Mouse (Mus musculus) stomach, embryonic 15.5 days (tissue): ENCODE measurements around the gene Arhgef28. TPM values are rescaled to one million over a fixed set of nuclear protein-coding genes. Genes with fewer than 3 reads are reported as not detected.

Experiments used
- ATAC-seq: fragments of 200-750 bp; cut with Nextera tagmentation; 2 replicates; pipeline ENCODE4 v1.8.0; 2017; ENCODE audit warnings: low read depth, moderate number of reproducible peaks, moderate TSS enrichment; ENCODE audit not compliant: insufficient read depth, low FRiP score
- H3K27ac ChIP-seq: fragments of 300-500 bp; sonication (generic); 2 replicates; pipeline ENCODE4 v1.5.1; 2015; ENCODE audit warnings: mild to moderate bottlenecking, inconsistent platforms
- H3K27me3 ChIP-seq: fragments of 300-500 bp; sonication (generic); replicated peaks from 2 replicates; pipeline ENCODE4 v1.6.1; 2015; ENCODE audit warnings: inconsistent platforms
- H3K36me3 ChIP-seq: fragments of 300-500 bp; sonication (generic); 2 replicates; pipeline ENCODE4 v1.6.1; 2015; ENCODE audit warnings: inconsistent platforms
- H3K4me1 ChIP-seq: fragments of 300-500 bp; sonication (generic); 2 replicates; pipeline ENCODE4 v1.6.1; 2015; ENCODE audit warnings: inconsistent platforms
- H3K4me2 ChIP-seq: fragments of 300-500 bp; sonication (generic); 2 replicates; pipeline ENCODE4 v1.6.1; 2015; ENCODE audit warnings: mild to moderate bottlenecking, inconsistent platforms
- H3K4me3 ChIP-seq: fragments of 300-500 bp; sonication (generic); replicated peaks from 2 replicates; pipeline ENCODE4 v1.5.1; 2015; ENCODE audit warnings: inconsistent platforms
- H3K9ac ChIP-seq: fragments of 300-500 bp; sonication (generic); 2 replicates; pipeline ENCODE4 v1.6.1; 2015; ENCODE audit warnings: inconsistent platforms
- H3K9me3 ChIP-seq: fragments of 300-500 bp; sonication (generic); 2 replicates; pipeline ENCODE4 v1.6.1; 2016; ENCODE audit warnings: inconsistent platforms
- WGBS: fragments of 180-500 bp; shearing (Covaris S2); methylation state at CpG from one replicate; pipeline ENCODE4 v1.1.7; 2015; 5-methylcytosine and 5-hydroxymethylcytosine counted together
- polyA plus RNA-seq: library from polyadenylated mRNA; unstranded; fragments of >200 nt; fragmentation: Nextera tagmentation; extraction: Ambion mirVana; gene quantifications from 2 replicates; pipeline ENCODE4 v1.2.1, GENCODE M21; 2015

The Arhgef28 gene
- polyA plus RNA-seq, 1 experiment from 2014 or later, result 23.7 TPM

- WGBS, result 80% methylated on average over 5 of the region's 5 CpGs
Observed at GRCm38 (mm10) chr13:98005611-98006218, 200.5 kb downstream of the Arhgef28 start.

GRCm38 (mm10) chr13:98004647-98005414 lies 201.4 kb downstream of the Arhgef28 start:
- Histone ChIP-seq H3K27me3 (no peaks in the 10 kb centered on the region), H3K4me1 (peaks cover 12% of the 10 kb centered on the region), H3K9ac (no peak overlapping the region), H3K9me3 (no peaks in the 10 kb centered on the region), H3K36me3 (no peaks in the 10 kb centered on the region), H3K4me2 (no peak overlapping the region), H3K27ac (no peak overlapping the region), H3K4me3 (no peak overlapping the region)
- 39% methylated on average over 2 of the region's 2 CpGs for WGBS
- ATAC-seq, result no peak

More at GRCm38 (mm10) chr13:98005611-98006218, 200.5 kb downstream of the Arhgef28 start:
- Histone ChIP-seq H3K27me3 (no peaks in the 10 kb centered on the region), H3K4me3 (no peak overlapping the region), H3K9ac (no peak overlapping the region), H3K4me1 (peaks cover 12% of the 10 kb centered on the region), H3K4me2 (no peak overlapping the region), H3K9me3 (no peaks in the 10 kb centered on the region), H3K27ac (no peak overlapping the region), H3K36me3 (no peaks in the 10 kb centered on the region)
- ATAC-seq, result no peak

DNA sequence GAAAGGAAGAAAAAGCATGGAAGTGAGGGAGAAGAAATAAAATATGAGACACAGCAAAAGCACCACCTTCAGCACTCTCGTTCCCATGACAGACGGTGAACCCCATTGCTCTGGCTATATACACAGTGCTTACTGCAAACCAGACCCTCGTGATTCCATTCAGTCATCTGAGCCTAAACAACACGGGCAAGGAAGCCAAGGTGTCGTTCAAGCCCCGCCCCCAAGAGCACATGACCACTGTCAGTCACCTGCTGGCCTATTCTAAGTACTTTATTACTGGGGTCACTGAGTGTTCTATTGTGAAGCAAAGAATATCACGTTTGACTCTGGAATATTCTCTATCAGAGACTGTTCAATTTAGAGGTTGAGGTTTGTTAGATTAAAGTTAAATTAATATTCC lies 202.5 kb downstream of the Arhgef28 start:
- peaks cover 12% of the 10 kb centered on the region for H3K4me1 ChIP-seq
- H3K9me3 ChIP-seq, result no peaks in the 10 kb centered on the region
- no peak for ATAC-seq
- H3K36me3 ChIP-seq, result no peaks in the 10 kb centered on the region
- H3K4me2 ChIP-seq, result no peak overlapping the region
- H3K4me3 ChIP-seq, result no peak overlapping the region
- H3K9ac ChIP-seq, result no peak overlapping the region
- no peaks in the 10 kb centered on the region for H3K27me3 ChIP-seq
- 42% methylated on average over 7 of the region's 7 CpGs for WGBS
- H3K27ac ChIP-seq, result no peak overlapping the region

DNA sequence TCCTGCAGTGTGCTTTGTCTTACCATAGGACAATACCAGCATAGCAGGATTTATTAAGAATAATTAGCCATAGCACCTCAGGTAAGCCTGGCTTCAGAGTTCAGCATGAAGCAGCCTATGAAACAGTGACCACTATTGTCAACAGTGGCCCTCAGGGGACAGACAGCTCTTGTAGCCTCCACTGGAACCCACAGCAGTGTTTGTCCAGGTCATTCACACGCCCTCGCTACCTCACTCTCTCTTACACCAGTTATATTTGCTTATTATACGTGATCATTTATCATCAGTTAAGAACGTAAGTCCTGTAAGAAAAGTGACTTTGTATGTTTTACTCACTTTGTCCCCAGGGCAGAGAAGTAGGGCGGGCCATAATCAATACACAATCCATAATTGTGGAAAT lies 203.6 kb downstream of the Arhgef28 start:
- H3K27ac ChIP-seq, result peak overlapping the region; percentile 4; the same call in 1 of the 2 replicates
- H3K9ac ChIP-seq, result no peak overlapping the region
- no peak overlapping the region for H3K4me2 ChIP-seq
- H3K9me3 ChIP-seq, result no peaks in the 10 kb centered on the region
- no peak for ATAC-seq
- no peaks in the 10 kb centered on the region for H3K36me3 ChIP-seq
- peaks cover 12% of the 10 kb centered on the region for H3K4me1 ChIP-seq
- H3K27me3 ChIP-seq, result no peaks in the 10 kb centered on the region
- WGBS, result 63% methylated on average over 5 of the region's 5 CpGs
- no peak overlapping the region for H3K4me3 ChIP-seq

DNA sequence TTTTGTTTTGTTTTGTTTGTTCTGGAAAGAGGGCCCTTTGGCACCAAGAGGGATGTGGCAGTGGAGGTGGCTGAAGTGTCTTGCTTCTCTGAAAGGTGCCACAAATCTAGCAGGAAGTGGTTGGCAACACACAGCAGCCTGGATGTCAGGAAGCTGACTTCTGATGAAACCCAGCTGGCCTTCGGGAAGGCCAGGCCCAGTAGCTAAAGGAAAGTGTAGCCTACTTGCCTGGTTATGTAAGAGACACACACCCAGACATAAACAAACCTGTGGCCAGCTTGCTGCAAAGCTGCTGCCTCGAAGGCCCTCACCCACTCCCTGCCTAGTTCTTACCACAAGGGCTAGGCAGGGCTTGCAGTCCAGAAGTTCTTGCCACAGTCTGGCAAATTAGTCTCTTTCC lies 204.1 kb downstream of the Arhgef28 start:
- Histone ChIP-seq H3K4me1 (peaks cover 12% of the 10 kb centered on the region), H3K4me2 (no peak overlapping the region), H3K36me3 (no peaks in the 10 kb centered on the region), H3K27ac (0 out of 2 replicates have a peak overlapping the region, but pooled peaks have one; percentile 16), H3K27me3 (no peaks in the 10 kb centered on the region), H3K4me3 (no peak overlapping the region), H3K9ac (no peak overlapping the region), H3K9me3 (no peaks in the 10 kb centered on the region)
- 10% methylated on average over 2 of the region's 2 CpGs for WGBS
- ATAC-seq, result peak; percentile 20; the same call in 1 of the 2 replicates

GRCm38 (mm10) chr13:98001719-98002118 lies 204.5 kb downstream of the Arhgef28 start:
- Histone ChIP-seq H3K27me3 (no peaks in the 10 kb centered on the region), H3K9me3 (no peaks in the 10 kb centered on the region), H3K4me2 (no peak overlapping the region), H3K9ac (no peak overlapping the region), H3K27ac (no peak overlapping the region), H3K4me3 (no peak overlapping the region), H3K4me1 (peaks cover 12% of the 10 kb centered on the region), H3K36me3 (no peaks in the 10 kb centered on the region)
- WGBS, result 59% methylated on average over 11 of the region's 11 CpGs
- ATAC-seq, result no peak

DNA sequence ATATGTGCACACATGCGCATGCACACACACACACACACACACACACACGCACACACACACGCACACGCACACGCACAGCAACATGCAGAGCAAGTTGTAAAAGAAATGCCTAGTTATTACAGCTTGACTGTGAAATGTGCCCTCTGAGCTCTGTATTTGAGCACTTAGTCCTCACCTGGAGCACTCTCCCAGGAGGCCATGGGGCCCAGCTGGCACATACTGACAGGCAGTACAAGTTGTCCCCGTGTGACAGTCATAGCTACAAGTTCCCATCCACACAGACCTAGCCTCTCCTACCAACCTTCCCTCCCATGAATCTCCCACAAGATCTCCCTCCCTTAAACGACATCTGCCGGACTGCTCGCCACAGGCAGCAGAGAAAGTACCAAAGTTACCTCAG lies 205.4 kb downstream of the Arhgef28 start:
- Histone ChIP-seq H3K4me2 (no peak overlapping the region), H3K9me3 (no peaks in the 10 kb centered on the region), H3K4me1 (peaks cover 12% of the 10 kb centered on the region), H3K9ac (no peak overlapping the region), H3K27ac (no peak overlapping the region), H3K27me3 (no peaks in the 10 kb centered on the region), H3K36me3 (no peaks in the 10 kb centered on the region), H3K4me3 (no peak overlapping the region)
- 83% methylated on average over 9 of the region's 9 CpGs for WGBS
- no peak for ATAC-seq

- peaks cover 12% of the 10 kb centered on the region for H3K4me1 ChIP-seq
- no peak overlapping the region for H3K27ac ChIP-seq
- no peaks in the 10 kb centered on the region for H3K9me3 ChIP-seq
- H3K36me3 ChIP-seq, result no peaks in the 10 kb centered on the region
- H3K4me3 ChIP-seq, result no peak overlapping the region
- no peak for ATAC-seq
- no peak overlapping the region for H3K9ac ChIP-seq
- no peaks in the 10 kb centered on the region for H3K27me3 ChIP-seq
- WGBS, result 58% methylated on average over 8 of the region's 8 CpGs
- H3K4me2 ChIP-seq, result no peak overlapping the region
Observed at GRCm38 (mm10) chr13:97999130-97999529, 207.1 kb downstream of the Arhgef28 start.

- Histone ChIP-seq H3K9ac (no peak overlapping the region), H3K27me3 (no peaks in the 10 kb centered on the region), H3K9me3 (no peaks in the 10 kb centered on the region), H3K4me3 (no peak overlapping the region), H3K36me3 (no peaks in the 10 kb centered on the region), H3K4me1 (peaks cover 12% of the 10 kb centered on the region), H3K27ac (no peak overlapping the region), H3K4me2 (no peak overlapping the region)
- ATAC-seq, result peak; percentile 61
- 29% methylated on average over 8 of the region's 8 CpGs for WGBS
Observed at GRCm38 (mm10) chr13:97998570-97998969, 207.7 kb downstream of the Arhgef28 start.

DNA sequence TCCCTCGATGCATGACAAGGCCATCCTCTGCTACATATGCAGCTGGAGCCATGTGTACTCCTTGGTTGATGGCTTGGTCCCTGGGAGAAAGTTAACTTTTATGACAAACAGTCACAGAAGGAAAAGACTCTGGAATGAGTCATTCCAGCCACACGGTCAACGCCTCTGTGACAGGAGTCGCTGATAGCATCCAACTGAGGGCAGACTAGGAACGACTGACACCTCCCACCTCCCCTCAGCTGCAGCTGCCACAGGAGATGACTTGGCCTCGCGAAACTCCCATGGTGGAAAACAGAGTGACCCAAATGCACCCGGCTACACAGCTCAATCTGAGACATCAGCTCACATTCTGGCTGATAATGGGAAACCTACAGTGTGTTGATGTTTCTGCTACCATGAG lies 215.3 kb downstream of the Arhgef28 start:
- H3K4me3 ChIP-seq, result no peak overlapping the region
- no peaks in the 10 kb centered on the region for H3K4me1 ChIP-seq
- no peak overlapping the region for H3K9ac ChIP-seq
- no peaks in the 10 kb centered on the region for H3K27me3 ChIP-seq
- H3K36me3 ChIP-seq, result no peaks in the 10 kb centered on the region
- H3K27ac ChIP-seq, result no peak overlapping the region
- no peak for ATAC-seq
- 41% methylated on average over 8 of the region's 8 CpGs for WGBS
- no peaks in the 10 kb centered on the region for H3K9me3 ChIP-seq
- no peak overlapping the region for H3K4me2 ChIP-seq

DNA sequence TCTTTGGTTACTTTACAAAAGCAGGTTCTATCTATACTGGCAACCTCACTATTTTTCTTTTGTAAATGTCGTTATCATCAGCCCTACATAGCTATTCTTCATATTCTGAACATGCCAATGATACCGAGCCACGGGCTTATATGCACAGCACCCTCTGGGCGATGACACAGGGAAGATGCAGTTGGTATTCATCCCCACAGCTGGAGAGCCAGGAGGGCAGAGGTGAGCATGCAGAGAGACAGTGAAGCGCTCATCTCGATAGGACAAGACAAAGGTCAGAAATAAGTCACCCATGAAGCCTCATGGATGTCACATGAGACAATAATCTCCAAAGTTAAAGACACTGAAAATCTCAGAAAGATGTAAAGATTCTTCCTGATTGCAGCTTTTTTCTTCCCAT lies 217.4 kb downstream of the Arhgef28 start:
- H3K27me3 ChIP-seq, result no peaks in the 10 kb centered on the region

DNA sequence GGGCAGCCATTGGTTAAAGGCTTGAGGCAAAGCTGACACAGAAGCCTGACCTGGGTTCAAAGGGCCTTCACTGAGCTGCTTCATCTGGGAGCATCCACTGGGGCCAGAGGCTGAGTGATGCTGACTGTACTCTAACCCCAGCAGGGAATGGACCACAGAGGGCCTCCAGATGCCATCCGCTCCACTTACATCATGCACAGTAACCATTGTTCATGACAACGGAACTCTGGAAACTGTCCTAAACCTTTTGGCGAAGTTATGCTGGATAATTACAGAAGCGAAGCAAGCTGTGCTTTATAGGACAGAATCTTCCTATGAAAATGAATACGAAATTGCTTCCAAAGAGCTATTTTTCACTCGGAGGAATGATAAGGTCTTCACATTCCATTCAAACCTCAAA lies 219.5 kb downstream of the Arhgef28 start:
- H3K4me2 ChIP-seq, result no peak overlapping the region
- H3K9me3 ChIP-seq, result no peaks in the 10 kb centered on the region
- H3K4me1 ChIP-seq, result peaks cover 2% of the 10 kb centered on the region; the same call in 1 of the 2 replicates
- H3K9ac ChIP-seq, result no peak overlapping the region
- ATAC-seq, result no peak
- H3K27ac ChIP-seq, result no peak overlapping the region
- no peaks in the 10 kb centered on the region for H3K36me3 ChIP-seq
- no peak overlapping the region for H3K4me3 ChIP-seq
- WGBS, result 76% methylated on average over 6 of the region's 6 CpGs
- no peaks in the 10 kb centered on the region for H3K27me3 ChIP-seq

More for the DNA sequence above, 217.4 kb downstream of the Arhgef28 start:
- no peak overlapping the region for H3K4me2 ChIP-seq
- no peaks in the 10 kb centered on the region for H3K4me1 ChIP-seq
- no peak overlapping the region for H3K4me3 ChIP-seq
- no peak overlapping the region for H3K27ac ChIP-seq
- ATAC-seq, result no peak
- WGBS, result 88% methylated on average over 6 of the region's 6 CpGs
- no peaks in the 10 kb centered on the region for H3K9me3 ChIP-seq
- no peak overlapping the region for H3K9ac ChIP-seq
- H3K36me3 ChIP-seq, result no peaks in the 10 kb centered on the region
